Mouse (Mus musculus) adrenal gland, postnatal 0 days (tissue): ENCODE results near the gene Arhgap35. TPM values are rescaled to one million over a fixed set of nuclear protein-coding genes. Genes with fewer than 3 reads are reported as not detected.

Experiments
- polyA plus RNA-seq: library from polyadenylated mRNA; unstranded; fragments of >200 nt; fragmentation: Nextera tagmentation; extraction: Ambion mirVana; gene quantifications from 2 replicates; pipeline ENCODE4 v1.2.1, GENCODE M21; 2015

Gene Arhgap35
- 8.7 and 9.5 TPM in 2 replicates for polyA plus RNA-seq

GRCm38 (mm10) chr7:16614888-16615715, at the start of gene Arhgap35:
TSS of gene Arhgap35 (minus strand) at chr7:16614993.

GRCm38 (mm10) chr7:16477628-16478027, 137.2 kb downstream of the Arhgap35 start, which contains the start of gene Npas1:
TSS of gene Npas1 (minus strand) at chr7:16477728.

GRCm38 (mm10) chr7:16452587-16453073, 162.2 kb downstream of the Arhgap35 start, which contains the start of gene Tmem160:
TSS of gene Tmem160 (plus strand) at chr7:16452779.

Other genes starting within 250 kb of the Arhgap35 start
- gene Sae1, start 227.2 kb downstream of the Arhgap35 start, polyA plus RNA-seq: 94.0 and 118 TPM in 2 replicates
- 8.8 and 9.7 TPM in 2 replicates for gene Zc3h4, start 214.1 kb downstream of the Arhgap35 start, polyA plus RNA-seq
- 139 and 140 TPM in 2 replicates for gene Tmem160, start 162.2 kb downstream of the Arhgap35 start, polyA plus RNA-seq
- gene Npas1, start 137.3 kb downstream of the Arhgap35 start, polyA plus RNA-seq: 0.24 and 0.26 TPM in 2 replicates
- gene Ceacam15, start 60.7 kb upstream of the Arhgap35 start, polyA plus RNA-seq: not detected in 2 replicates
- not detected in 2 replicates for gene Ceacam9, start 106.9 kb upstream of the Arhgap35 start, polyA plus RNA-seq
- 296 and 301 TPM in 2 replicates for gene Ap2s1, start 123.4 kb upstream of the Arhgap35 start, polyA plus RNA-seq
- gene Slc1a5, start 166.3 kb upstream of the Arhgap35 start, polyA plus RNA-seq: 32.6 and 34.6 TPM in 2 replicates
- gene Strn4, start 200.9 kb upstream of the Arhgap35 start, polyA plus RNA-seq: 53.2 and 53.6 TPM in 2 replicates
- 20.1 and 20.4 TPM in 2 replicates for gene Fkrp, start 201.7 kb upstream of the Arhgap35 start, polyA plus RNA-seq
- 6.5 and 9.0 TPM in 2 replicates for gene Prkd2, start 227.9 kb upstream of the Arhgap35 start, polyA plus RNA-seq